Mouse (Mus musculus): Measurements from ENCODE around the gene Col19a1.
A peak's percentile ranks its signal among the peaks of the same experiment; 100 is the strongest.
"Not testable (repeated sequence)": the region's sequence is repeated elsewhere in the genome, so short reads cannot be mapped to it uniquely, and the experiment has no call there.

The Col19a1 gene

DNA sequence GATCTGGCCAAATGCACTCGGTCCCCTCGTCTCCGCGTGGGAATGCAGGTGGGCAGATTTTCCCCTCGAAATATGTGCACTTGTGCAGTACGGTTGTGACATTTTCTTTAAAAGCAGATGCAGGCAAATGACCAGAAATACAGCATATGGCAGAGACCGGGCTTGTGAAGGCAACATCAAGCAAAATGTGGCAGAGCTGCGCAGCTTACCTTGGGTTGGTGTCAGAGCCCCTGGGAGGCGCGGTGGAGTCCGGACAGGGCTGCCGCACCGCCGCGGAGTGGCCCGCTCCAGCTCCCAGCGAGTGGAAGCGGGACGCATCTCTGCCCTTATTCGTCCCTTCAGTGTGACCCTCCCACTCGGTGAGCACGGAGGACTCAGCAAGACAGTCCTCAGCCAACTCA, at the start of gene Col19a1:
TSS of gene Col19a1 (minus strand) at position 332 of the 401 bp plus-strand sequence.
- peak; percentile 93 for ATAC-seq (ENCODE audit: insufficient number of reproducible peaks, low FRiP score, low TSS enrichment)

GRCm38 (mm10) chr1:24633553-24634132, 46.4 kb upstream of the Col19a1 start:
- peak; percentile 80 for ATAC-seq (ENCODE audit: insufficient number of reproducible peaks, low FRiP score, low TSS enrichment)

DNA sequence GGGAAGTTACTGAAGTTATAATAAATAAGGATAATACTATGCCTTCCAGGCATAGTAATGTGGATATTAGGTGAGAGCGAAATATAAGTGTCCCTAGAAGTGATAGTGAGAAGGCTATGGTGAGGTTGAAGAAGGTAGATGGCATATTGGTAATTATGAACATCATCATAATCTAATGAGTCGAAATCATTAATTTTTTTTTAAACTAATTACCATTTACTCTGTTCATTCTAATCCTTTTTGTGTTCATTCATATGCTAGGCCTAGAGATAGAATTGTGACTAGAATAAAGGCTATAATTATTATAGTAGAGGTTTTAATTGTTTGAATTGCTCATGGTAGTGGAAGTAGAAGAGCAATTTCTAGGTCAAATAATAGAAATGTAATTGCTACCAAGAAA, 25.3 kb upstream of the Col19a1 start:
- not testable (repeated sequence) for ATAC-seq (ENCODE audit: insufficient number of reproducible peaks, low FRiP score, low TSS enrichment)

DNA sequence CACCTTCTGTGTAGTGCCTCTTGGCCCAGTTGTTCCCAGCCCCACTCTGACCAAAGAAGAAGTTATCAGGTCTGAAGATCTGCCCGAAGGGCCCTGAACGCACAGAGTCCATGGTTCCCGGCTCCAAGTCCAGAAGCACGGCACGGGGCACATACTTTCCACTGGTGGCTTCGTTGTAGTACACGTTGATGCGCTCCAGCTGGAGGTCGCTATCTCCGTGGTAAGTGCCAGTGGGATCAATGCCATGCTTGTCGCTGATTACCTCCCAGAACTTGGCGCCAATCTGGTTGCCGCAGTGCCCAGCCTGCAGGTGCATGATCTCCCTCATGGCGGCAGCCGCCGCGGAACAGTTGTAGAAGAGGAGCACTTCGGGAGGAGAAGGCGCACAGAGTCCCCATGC, 7.8 kb upstream of the Col19a1 start:
- ATAC-seq (ENCODE audit: insufficient number of reproducible peaks, low FRiP score, low TSS enrichment) = no peak

DNA sequence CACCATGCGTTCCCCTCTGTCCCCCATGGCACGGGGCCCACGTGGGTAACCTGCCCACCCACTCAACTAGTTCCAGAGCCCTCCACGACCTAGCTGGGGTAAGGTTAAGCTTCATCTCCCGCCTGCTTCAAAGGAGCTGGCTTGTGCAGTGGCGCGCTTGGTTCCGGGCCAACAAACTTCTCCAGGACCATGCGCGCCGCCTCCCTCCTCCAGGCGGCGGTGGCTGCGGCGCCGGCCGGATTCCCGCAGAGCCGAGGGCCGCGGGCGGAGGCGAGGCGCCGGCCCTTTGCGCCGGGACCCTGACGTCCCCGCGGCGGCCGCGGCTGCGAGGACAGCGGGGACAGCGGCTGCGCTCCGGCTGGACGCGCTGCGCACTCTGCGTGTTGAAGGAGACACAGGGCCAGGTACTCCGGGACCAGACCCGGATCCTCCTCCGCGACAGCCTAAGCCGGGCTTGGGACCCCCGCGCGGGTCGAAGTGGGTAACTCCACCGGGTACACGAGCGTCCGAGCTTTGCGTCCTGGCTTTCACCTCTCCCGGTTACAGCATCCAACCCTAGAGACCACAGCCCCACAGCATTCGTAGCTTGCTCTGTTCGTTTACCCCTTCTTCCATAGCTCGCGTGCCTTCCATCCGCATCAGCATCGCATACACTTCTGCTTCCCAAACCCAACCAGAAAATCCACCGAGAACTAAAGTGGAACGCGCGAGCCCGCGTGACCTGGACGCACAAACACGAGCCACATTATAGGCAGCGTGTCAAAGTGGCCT, 717 bp downstream of the Col19a1 start:
- peak; percentile 62 for ATAC-seq (ENCODE audit: insufficient number of reproducible peaks, low FRiP score, low TSS enrichment)

- no peak for ATAC-seq (ENCODE audit: insufficient number of reproducible peaks, low FRiP score, low TSS enrichment)
Observed at GRCm38 (mm10) chr1:24572602-24573001, 14.7 kb downstream of the Col19a1 start.

DNA sequence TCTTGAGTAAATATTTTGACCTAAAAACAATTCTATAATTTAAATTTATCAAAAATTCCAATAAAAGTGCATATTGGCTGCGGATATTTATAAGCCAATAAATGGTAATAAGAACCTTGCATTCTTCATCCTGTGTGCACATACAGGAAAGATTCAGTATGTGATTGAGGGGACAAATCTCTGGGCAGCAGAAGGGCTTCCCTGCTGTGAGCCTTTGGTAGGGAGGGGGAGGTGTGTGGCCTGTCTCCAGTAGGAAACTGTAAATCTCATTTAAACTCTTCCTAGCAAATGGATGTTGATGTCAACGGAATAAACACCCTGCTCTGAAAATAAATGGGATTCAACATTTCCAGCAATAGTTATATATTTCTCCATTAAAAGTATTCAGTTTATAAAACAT, 23.2 kb downstream of the Col19a1 start:
- ATAC-seq (ENCODE audit: insufficient number of reproducible peaks, low FRiP score, low TSS enrichment) = peak; percentile 80; the same call in 1 of the 2 replicates

GRCm38 (mm10) chr1:24558005-24558404, 29.3 kb downstream of the Col19a1 start:
- peak; percentile 84 for ATAC-seq (ENCODE audit: insufficient number of reproducible peaks, low FRiP score, low TSS enrichment)

DNA sequence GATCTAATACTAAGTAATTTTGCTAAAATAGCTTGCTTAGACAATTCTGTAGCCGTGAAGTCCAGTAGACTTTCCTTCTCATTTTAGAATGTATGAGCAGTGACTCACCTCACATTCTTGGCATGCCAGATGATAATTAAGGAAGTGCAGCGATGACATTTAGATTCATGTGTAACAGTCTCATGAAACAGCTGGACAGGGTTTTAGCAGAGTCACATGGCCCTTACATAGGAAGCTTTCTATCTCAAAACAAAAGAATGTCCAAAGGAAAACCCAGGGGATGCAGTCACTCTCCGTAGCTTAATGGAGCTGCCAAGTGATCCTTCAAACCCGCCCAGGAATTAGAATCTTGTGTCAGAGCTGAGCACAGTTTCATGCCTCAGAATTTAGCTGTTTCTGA, 33.8 kb downstream of the Col19a1 start:
- ATAC-seq (ENCODE audit: insufficient number of reproducible peaks, low FRiP score, low TSS enrichment) = no peak

DNA sequence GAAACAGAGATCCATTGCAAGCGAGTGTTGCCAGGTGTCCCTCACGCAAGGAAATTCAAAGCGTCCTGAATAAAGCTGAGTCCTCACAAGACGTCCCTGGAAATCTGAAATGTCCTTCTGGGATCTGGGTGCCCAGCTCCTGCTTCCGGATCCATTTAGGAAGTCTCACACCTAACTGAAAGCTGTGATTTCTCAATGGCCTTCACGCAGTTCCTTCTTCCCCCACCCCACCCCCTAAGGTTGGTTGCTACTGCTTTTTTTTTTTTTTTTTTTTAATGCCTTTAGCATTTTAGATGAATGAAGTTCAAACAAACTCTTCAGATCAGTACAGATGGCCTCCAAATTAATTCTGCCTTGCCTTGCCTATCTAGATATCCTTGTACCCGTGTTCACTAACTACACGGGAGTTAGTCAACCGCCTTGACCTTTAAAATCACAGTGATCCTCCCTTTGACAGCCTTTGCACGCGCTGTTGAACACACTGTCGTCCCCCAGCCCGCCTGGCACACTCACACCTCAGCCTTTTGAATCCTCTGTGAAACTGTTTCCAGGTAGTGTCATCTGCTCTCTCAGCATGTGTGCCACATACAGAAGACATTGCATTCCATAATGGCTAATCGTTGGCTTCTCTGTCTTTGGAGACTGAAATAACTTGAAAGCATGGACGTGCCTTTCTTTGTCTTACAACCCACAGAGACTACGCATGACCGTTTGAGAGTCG, 36.6 kb downstream of the Col19a1 start:
- peak; percentile 93 for ATAC-seq (ENCODE audit: insufficient number of reproducible peaks, low FRiP score, low TSS enrichment)

GRCm38 (mm10) chr1:24550031-24550430, 37.2 kb downstream of the Col19a1 start:
- no peak for ATAC-seq (ENCODE audit: insufficient number of reproducible peaks, low FRiP score, low TSS enrichment)

GRCm38 (mm10) chr1:24549050-24549449, 38.2 kb downstream of the Col19a1 start:
- no peak for ATAC-seq (ENCODE audit: insufficient number of reproducible peaks, low FRiP score, low TSS enrichment)

DNA sequence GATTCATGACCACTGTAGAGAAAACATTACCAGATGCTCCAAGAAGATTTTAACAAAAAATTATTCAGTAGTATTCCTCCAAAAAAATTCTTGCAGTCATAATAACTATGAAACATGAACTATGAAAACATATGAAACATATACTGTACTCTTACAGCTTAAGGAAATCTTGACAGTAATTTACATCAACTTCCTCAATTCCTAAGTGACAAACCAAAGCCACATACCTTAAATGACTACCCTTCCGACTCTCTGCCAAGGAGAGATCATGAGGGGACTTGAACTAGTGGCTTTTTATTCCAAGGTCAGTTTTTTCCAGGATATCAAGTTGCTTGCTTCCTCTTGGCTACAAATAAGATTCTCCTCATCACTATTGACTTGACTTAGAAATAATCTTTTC, 39.7 kb downstream of the Col19a1 start:
- ATAC-seq (ENCODE audit: insufficient number of reproducible peaks, low FRiP score, low TSS enrichment) = no peak

- peak; percentile 70; the same call in 1 of the 2 replicates for ATAC-seq (ENCODE audit: insufficient number of reproducible peaks, low FRiP score, low TSS enrichment)
Observed at GRCm38 (mm10) chr1:24539852-24540251, 47.4 kb downstream of the Col19a1 start.

GRCm38 (mm10) chr1:24527194-24527593, 60.1 kb downstream of the Col19a1 start:
- no peak for ATAC-seq (ENCODE audit: insufficient number of reproducible peaks, low FRiP score, low TSS enrichment)

- ATAC-seq (ENCODE audit: insufficient number of reproducible peaks, low FRiP score, low TSS enrichment) = no peak
Observed at GRCm38 (mm10) chr1:24517462-24517861, 69.8 kb downstream of the Col19a1 start.

DNA sequence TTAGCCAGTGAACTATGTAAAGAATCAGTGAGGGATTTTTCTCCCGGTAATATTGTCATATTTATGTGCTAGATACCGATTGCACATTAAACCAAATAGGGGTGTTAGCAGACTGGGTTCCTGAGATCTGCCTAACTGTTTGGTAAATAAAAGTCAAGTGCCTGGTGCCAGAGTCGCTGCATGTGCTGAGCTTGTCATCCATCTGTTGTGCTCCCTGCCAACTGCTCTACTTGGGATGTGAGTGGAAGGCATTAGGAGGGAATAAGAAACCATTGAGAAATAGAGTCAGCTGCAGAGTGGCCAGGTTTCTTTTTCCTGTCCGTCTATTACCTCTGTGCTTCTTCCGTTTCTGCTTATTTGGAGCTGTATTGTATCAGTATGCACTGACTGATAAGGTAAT, 71.9 kb downstream of the Col19a1 start:
- ATAC-seq (ENCODE audit: insufficient number of reproducible peaks, low FRiP score, low TSS enrichment) = peak; percentile 98

DNA sequence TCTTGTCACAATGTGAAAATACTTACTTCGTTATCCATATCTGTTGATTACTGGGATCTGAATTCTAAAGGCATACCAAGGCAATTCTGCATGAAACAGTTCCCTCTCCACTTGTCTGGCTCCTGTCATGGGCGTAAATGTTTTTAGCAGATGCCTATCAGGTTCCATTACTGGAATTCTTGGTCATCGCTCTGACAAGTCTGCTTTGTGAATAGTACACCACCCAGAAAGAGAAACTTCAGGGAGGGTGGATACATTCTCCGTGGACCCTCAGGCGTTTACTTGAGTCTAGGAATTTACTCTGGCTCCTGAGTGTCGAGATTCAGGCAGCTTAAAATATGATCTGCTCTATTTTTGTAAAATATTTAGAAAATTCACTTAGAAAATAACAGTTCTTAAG, 75.7 kb downstream of the Col19a1 start:
- ATAC-seq (ENCODE audit: insufficient number of reproducible peaks, low FRiP score, low TSS enrichment) = no peak

DNA sequence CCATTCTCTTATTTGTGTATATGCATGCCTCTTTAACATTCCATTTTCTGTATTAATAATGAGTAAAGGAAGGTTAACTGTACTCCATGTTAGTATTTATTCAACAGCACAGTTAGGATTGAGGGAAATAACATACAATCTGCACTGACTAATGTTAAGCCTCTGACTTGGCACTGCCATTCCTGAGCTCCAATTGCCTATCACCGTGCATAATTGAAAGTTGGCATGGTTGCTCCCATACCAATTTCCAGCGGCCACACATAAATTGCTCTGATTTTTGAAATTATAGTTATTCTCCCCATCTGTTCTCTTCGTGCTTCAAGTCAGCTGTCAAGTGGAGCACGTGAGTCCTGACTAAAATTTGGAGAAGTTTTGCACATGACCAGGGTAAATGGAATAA, 91.9 kb downstream of the Col19a1 start:
- ATAC-seq (ENCODE audit: insufficient number of reproducible peaks, low FRiP score, low TSS enrichment) = no peak

- ATAC-seq (ENCODE audit: insufficient number of reproducible peaks, low FRiP score, low TSS enrichment) = no peak
Observed at GRCm38 (mm10) chr1:24484161-24484560, 103.1 kb downstream of the Col19a1 start.

GRCm38 (mm10) chr1:24471096-24471710, 116.1 kb downstream of the Col19a1 start:
- no peak for ATAC-seq (ENCODE audit: insufficient number of reproducible peaks, low FRiP score, low TSS enrichment)
